Mouse (Mus musculus) mouse embryonic stem cell (cell line): ENCODE measurements around the gene Vim.
"Not testable (repeated sequence)": the region's sequence is repeated elsewhere in the genome, so short reads cannot be mapped to it uniquely, and the experiment has no call there.

ENCODE experiments used
- in situ Hi-C, 2 experiments: fragments of 300-500 bp; cut with MboI; formaldehyde crosslinking; loops; 1 replicate in 1 of 2; 3 replicates in 1 of 2; pipeline ENCODE4 v1.14.3; 2019 to 2020; ENCODE audit warnings: low sequenced_read_pairs in 2 of 2, low pct_unique_long_range_greater_than_20kb in 1 of 2, mixed read lengths in 1 of 2; ENCODE audit not compliant: unreplicated experiment in 1 of 2

Gene Vim

GRCm38 (mm10) chr2:13598166-13598565 is 24.4 kb downstream of the Vim start:
- in situ Hi-C loops: loop anchor here (10.0 to 25.0 kb wide), 2 partner anchors 303 to 311 kb away; no protein-coding TSS in a partner anchor

DNA sequence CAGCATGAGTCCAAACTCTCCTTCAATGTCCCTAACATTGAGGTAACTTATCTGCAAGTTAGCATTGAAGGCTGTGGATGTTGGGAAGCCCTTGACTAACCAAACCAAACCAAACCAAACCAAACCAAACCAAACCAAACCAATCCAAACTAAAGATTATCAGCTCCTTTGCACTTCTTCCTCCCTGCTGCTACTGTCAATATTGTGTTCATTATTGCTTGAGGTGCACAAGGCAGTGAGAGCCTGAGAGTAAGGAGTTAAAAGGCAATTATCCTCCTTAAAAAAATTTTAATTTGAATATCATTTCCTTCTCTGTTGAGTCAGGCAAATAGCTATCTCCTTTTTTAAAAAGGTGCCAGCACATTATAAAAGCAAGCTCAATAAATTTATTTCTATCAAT is 29.4 kb downstream of the Vim start:
- in situ Hi-C loops: no loop called here

- in situ Hi-C loops: not testable (repeated sequence)
Observed at GRCm38 (mm10) chr2:13603636-13604035, 29.9 kb downstream of the Vim start.

DNA sequence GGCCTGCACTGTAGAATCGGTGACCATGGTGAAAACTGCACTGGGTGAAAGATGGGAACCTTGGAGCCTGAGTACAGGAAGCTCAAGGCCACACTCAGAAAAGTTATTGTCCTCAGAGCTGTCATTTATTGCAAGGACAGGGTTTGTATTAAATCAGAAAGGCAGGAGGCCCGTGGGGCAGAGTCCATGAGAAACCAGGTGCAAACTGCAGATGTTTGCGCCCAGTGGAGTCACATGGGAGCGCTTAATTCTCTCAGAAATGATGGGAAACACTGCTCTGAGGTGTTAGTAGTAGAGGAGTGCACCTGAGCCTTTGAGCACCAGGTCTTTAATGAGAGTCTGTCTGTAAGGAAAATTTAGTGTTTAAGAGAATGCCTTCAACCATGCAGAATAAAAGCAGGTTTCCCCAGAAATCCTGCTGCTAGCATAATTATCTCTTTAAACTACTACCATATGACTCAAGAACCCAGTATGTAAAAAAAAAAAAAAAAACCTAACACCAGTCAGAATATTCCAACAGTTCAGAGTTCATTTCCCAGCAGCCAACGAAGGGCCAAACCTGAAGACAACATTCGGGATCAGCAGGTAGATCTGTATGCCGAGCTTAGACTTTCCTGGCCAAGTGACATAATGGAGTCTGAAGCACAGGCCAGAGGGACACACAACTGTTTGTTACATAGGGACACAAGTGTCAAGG is 56.6 kb downstream of the Vim start:
- in situ Hi-C loops: no loop called here
